Mouse (Mus musculus) forelimb bud, embryonic 11.5 days (tissue): ENCODE results near the gene Pld3.
"Not testable (repeated sequence)": the region's sequence is repeated elsewhere in the genome, so short reads cannot be mapped to it uniquely, and the experiment has no call there.

Experiments used
- DNase-seq: peaks from one replicate; pipeline ENCODE4 v3.0.0-alpha.2; 2012; ENCODE audit warnings: low read depth, low spot score

The Pld3 gene

DNA sequence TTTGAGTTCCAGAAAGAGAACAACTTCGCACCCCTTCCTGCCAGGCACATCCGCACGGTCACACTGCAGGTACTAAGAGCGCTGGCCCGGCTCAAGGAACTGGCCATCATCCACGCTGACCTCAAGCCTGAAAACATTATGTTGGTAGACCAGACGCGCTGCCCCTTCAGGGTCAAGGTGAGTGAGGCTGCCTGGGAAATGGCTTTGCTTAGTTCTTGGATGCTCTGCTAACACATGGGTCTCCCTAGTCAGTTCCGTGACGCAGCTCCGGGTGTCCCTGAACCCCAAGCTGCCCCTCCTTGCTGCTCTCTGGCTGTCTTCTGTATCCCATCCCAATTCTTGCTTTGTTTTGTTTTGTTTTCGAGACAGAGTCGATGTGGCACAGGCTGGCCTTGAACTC is 29.2 kb downstream of the Pld3 start:
- no peak for DNase-seq

DNA sequence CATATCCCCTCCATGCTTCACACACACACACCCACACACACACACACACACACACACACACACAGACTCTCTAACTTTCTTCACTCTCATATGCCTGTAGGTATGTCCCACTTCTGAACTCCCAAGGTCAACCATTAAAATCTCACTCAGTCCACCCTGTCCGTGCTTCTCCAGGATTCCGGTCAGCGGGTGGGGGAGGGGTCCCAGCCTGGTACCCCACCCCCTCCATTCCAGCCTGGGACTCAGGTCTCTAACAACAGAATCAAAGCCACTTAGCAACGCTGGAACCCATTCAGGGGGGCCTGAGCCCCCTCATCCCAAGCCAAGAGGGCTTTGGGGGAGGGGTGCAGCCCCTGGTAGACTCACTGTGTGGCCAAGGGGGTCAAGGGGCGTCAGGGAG is 30.1 kb downstream of the Pld3 start, which contains the start of gene Hipk4:
Gene Hipk4, plus strand, starts transcription at position 301 of the 400 bp plus-strand sequence.
- DNase-seq = no peak

DNA sequence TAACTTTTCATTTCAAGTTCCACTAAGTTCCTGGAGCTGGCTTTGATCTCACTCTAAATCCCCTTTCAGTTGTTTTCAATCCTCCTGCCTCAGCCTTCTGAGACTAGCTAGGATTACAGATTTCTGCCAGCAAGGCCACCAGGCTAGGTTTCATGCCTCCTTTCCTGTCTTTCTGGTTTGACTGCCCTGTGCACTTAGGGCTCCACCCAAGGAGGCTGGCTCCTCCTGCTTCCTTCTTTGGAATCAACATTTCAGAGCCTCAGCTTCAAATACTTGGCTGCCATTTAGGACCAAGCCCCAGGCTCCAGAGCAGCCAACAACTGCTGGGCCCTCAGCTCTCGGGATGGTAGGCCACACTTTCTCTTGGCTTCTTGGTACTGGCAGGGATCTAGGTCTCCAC is 32.4 kb downstream of the Pld3 start:
- no peak for DNase-seq

DNA sequence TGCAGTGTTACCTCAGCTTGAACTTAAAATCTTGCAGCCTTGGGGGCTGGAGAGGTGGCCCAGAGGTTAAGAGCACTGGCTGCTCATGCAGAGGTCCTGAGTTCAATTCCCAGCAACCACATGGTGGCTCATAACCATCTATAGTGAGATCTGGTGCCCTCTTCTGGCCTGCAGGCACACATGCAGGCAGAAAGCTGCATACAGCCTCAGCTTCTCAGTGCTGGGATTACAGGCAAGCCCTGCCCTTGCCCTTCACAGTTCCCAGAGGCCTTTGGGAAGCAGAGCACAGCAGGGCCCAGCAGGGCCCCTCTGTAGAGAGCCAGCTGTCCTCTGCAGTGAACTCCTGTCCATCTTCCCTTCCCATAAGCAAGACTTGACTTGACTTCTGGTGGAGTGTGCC is 32.9 kb downstream of the Pld3 start:
- no peak for DNase-seq

DNA sequence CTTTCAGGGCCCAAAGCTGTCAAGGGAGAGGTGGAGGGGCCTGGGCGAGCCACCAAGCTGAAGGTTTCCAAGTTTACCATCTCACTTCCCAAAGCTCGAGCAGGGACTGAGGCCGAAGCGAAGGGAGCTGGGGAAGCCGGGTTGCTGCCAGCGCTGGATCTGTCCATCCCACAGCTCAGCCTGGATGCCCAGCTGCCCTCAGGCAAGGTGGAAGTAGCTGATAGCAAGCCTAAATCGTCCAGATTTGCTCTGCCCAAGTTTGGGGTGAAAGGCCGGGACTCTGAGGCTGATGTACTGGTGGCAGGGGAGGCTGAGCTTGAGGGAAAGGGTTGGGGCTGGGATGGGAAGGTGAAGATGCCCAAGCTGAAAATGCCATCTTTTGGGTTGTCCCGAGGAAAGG is 34.7 kb downstream of the Pld3 start:
- no peak for DNase-seq

DNA sequence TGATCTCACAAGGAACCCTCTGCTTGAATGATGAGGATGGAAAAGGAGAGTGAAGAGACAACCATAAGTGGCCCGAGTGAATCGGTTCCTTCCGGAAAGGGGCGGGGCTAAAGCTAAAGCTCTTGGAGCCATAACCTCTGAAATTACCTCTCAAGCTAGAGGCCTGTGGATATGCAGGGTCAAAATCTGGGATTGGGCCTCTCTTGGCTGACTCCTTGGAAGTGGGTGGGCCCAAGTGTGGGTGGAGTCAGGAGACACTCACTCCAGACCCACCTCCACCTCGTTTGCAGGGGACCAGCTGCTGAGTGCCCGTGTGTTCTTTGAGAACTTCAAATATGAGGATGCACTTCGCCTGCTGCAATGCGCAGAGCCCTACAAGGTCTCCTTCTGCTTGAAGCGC is 38.1 kb downstream of the Pld3 start:
- DNase-seq = no peak

DNA sequence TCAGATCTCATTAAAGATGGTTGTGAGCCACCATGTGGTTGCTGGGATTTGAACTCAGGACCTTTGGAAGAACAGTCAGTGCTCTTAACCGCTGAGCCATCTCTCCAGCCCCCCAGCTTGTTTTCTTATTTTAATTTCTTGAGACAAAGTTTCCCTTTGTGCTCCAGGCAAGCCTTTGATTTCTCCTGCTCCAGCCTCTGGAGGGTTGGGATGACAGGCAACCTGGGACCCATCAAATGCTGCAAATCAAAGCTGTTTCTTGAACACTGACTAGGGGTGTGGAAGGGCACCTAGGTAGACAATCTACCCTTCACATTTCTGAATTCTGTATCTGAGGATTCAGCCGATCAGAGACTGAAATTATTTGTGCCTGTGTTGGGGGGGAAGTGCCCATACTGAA is 42.2 kb downstream of the Pld3 start:
- no peak for DNase-seq

DNA sequence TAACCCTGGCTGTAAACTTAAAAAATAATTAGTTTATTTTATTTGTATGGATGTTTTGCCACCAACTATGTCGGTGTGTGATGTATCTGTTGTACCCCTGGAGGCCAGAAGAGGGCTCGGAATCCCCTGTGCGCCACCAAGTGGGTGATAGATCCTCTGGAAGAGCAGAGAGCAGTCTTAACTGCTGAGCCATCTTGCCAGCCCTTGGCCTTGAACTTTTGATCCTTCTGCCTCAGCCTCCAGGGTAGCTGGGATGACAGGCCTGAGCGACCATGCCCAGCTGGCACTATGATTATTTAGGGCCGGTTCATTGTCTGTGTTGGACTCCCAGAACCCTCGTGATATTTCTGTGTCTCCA is 44.4 kb downstream of the Pld3 start:
- peak; percentile 54 for DNase-seq

DNA sequence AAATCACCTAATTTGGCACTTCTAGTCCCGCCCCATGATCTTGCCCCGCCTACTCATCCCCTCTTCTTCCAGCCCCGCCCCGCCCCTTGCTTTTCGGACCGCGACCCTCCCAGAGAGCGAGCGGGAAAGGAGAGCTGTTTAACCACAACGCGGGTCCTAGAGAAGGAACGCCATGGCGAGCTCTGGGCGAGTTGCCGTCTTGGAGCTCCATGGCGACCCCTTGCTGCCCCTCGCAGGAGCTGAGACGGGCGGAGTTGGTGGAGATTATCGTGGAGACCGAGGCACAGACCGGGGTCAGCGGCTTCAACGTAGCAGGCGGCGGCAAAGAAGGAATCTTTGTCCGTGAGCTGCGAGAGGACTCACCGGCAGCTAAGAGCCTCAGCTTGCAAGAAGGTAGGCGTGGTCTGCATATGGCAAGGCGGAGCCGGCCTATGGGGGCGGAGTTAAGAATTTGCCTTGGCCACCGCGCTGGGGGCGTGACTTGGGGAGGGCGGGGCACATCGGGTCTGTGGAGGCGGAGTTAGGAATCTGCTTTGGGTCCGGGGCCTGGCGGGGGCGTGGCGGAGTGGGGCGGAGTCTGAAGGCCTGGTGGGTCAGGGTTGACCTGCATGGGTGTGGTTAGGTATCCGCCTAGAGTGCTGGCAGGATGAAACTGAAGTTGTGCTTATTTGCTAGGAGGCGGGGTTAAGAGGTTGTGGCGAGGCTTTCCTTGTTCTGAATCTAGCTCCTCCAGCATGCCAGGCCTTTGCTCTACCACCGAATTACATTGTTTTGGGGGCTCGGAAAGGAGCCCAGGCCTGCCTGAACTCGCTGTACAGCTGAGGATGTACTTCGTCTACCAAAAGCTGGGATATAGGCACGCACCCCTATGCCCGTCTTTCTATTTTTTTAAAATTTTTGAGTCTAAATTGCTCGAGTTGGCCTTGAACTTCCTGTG is 45.0 kb downstream of the Pld3 start:
- peak; percentile 98 for DNase-seq

DNA sequence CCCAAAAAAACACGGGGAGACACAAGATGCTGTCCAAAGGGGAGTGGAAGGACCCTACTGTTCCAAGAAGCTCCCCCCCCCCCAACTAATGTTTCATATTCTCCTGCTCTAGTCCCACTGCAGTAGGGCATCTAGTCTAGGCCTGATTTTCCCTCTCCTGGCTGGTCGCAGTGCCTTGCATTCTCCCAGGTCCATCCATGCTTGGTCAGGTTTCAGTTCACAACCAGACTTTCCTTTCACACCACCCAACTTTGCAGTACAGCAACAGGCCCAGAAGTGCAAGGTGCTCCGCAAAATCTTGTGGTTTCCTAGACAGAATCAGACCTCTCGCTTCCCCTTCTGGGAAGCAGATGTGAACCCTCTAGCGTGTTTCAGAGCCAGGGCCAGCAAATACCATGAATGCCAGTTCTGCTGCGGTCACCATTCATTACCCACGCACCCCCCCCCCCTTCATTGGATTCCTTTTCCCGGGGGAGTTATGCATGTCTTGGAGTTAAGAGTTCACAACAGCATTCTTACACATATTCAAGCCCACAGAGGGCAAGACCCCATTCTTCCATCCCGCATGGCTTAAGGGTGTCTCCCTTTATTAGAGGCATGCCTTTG is 46.1 kb downstream of the Pld3 start:
- no peak for DNase-seq

DNA sequence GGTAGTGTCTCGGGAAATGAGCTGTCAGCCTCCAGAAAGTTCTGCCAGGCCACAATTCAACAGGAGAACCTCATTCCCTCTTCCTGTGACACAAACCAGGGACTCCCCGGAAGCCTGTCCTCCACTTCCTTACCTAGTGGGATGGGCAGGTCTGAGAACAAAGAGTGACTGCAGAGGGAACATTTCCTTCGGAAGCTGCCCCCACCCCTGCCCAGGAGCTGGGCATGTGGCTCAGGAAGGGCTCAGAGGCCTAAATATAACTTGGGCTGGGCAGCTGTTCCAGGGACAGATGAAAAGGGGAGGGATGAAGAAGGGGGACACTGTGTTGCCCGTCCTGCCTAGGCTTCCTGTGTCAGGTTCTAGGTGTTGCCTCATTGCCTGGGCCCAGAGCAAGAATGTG is 51.4 kb downstream of the Pld3 start:
- DNase-seq = no peak

DNA sequence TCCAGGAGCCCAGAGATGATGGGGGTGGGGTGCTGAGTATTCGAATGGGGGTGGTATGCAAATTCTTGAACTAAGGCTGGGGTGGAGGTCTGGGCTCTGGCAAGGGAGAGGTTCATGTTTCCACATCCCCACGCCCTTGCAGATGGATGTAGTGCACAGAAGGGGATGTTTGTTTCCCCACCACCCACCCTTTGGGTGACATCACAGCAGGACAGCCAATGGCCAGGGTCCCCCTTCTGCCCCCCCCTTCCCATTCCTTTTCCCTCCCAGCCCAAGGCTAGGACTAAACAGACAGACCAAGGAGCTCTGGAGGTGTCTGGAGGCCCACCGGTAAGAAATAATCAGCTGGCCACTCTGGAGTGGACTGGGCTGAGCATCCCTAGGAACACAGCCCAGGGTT is 54.0 kb downstream of the Pld3 start, which contains the start of gene Prx:
Gene Prx, plus strand, starts transcription at position 289 of the 400 bp plus-strand sequence.
- DNase-seq = no peak

DNA sequence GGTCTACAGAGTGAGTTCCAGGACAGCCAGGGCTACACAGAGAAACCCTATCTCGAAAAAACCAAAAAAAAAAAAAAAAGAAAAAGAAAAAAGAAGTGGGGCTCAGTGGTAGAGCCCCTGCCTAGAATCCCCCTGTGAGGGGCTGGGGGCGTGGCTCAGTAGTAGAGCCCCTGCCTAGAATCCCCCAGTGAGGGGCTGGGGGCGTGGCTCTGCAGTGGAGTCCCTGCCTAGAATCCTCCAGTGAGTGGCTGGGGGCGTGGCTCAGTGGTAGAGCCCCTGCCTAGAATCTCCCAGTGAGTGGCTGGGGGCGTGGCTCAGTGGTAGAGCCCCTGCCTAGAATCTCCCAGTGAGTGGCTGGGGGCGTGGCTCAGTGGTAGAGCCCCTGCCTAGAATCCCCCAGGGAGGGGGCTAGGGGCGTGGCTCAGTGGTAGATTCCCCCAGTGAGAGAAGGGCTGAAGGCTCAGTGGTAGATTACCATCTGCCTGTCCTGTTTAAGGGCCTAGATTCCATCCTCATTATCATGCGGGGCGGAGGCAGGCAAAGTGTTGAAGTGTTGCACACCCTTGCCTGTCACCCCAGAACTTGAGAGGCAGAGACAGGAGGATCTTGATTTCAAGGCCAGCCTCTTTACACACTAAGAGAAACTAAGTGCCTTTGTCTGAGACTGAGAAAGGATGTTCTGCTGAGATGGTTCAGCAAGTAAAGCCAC is 58.2 kb downstream of the Pld3 start:
- DNase-seq = not testable (repeated sequence)

DNA sequence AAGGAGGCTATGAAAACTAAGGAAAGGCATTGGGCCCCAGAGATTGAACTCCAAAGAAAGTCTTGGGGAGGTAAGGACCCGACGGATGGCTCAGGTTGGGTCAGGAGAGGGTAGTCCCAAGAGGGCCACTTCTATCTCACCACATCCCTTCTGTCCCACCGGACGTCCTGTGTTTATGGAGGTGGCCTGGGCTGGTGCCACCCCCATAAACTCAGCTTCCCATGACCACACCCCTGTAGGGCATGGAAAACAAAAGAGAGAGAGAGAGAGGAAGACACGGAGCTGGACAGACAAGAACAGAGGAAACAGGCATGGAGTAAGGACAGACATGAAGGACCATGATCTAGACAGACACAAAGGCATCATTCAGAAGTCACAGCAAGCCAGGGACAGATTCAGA is 59.6 kb downstream of the Pld3 start:
- DNase-seq = no peak

DNA sequence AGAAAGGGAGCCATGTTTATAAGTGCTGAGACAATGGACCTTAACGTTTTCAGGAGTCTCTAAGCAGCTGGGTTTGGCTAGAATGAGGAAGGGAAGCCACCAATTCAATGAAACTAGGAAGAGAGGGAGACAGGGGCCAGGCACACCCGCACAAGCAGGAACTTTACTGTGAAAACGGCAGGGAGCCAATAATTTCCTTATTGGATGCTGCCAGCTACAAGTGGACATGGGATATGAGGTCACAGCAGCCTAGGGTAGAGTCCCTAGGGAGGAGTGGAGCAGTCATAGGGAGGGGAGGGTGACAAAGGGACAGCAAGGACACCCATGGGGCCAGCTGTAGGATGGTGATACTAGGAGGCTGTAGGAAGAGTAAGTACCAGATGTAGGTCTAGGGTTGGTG is 60.0 kb downstream of the Pld3 start:
- DNase-seq = no peak

DNA sequence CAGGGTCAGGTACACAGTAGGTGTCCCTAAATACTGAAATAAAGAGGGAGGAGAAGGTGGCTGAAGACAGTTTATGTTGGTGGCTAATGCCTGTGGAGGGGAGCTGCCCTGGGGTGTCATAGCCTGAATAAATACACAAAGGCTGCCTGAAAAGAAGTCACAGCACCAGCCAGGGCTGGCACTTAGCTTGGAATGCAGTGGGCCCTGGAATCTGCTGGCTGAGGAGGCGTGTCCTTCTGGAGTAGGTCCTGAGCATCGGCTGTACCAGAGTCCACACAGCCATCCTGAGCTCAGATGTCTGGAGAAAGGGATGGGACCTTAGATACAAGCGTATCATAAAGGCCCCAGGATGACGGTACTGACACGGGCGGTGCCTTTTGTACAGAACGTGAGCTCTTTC is 61.2 kb downstream of the Pld3 start:
- no peak for DNase-seq

DNA sequence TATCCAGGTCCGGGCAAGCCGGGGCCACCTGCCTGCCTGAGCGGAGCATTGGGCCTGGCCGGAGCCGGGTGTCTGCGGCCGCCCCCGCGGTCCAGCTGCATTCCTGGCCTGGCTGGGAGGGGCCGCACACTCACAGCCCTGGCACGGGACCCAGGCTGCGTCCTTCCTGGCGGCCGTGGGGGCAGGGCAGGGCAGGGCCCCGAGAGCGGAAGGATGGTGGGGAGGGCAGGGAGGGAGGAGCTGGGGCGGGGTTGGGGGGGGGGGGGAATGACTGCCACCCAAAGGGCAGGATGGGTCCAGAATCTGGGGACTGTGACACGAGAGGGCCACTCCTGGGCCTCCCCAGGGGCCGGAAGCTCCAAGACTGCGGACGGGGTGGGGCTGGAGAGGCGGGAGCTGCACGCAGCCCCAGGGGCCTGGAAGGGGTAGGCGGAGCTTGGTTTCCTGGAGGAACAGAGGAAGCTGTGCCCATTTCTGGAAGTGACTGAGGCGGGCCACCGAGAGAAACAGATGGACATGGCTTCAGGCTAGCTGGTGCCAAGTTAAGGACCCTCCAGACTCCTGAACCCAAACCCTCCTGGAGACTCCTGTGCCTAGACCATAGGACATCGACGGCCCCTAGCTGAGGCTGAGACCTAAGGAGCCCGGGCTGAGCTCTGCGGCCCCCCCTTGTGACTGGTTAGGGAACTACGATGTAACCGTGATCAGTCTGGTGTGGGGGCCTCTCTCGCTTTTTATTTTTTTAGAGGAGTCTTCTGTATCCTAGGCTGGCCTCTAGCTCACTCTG is 62.3 kb downstream of the Pld3 start:
- DNase-seq = peak; percentile 65

DNA sequence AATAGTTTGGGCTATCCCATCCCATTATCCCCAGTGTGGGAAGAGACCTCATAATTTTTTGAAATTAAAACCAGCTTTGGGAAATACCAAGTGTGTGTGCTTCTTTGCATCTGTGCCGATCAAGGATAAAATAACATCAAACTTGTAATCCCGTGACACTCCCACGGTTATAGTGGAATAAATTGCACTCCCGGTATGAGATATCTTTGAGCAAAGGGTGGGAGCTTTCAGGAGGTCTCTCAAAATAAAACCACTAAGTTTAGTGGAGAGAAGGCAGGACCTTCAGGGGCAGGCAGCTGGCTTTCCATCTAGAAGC is 62.8 kb downstream of the Pld3 start:
- DNase-seq = no peak

DNA sequence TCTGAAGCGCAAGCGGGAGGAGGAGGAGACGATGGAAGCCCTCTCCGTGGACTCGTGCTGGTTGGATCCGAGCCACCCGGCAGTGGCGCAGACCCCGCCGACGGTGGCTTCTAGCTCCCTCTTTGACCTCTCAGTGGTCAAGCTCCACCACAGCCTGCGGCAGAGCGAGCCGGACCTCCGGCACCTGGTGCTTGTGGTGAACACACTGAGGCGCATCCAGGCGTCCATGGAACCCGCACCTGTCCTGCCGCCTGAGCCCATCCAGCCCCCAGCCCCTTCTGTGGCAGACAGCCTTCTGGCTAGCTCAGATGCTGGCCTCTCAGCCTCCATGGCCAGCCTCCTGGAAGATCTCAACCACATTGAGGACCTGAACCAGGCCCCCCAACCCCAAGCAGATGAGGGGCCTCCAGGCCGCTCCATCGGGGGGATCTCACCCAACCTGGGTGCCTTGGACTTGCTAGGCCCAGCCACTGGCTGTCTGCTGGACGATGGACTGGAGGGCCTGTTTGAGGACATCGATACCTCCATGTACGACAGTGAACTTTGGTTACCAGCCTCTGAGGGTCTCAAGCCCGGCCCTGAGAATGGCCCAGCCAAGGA is 63.6 kb downstream of the Pld3 start:
- no peak for DNase-seq

DNA sequence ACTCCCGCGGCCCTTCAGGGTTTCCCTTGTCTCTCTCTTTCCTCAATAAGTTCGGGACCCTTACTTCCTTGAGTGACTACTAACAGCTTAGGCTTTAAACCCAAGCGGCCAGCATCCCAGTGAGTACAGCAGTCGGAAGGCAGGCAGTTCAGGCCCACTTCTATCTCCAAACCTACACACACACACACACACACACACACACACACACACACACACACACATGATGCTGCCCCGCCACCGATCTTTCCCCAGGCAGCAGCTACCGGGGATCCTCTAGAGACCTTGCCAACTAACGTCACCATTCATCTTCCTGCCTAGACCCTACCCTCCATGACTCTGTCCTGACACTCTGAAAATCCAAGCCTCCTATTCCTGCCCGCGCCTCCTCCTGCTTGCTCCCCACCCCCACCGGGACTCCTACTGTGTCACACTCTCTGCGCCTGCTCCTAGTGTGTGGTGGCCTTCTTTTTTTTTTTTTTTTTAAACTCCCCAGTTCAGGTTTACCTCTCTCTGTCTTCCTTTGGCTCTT is 65.2 kb downstream of the Pld3 start:
- no peak for DNase-seq
